In genomic region chr7:82109141-82109540, GRCm38 (mm10) we compare ENCODE assay signal across 6 mouse cellular contexts.
DNase-seq lines count a peak whose midpoint lies in the region; ATAC-seq lines count a peak whose summit lies in the region.
"Not testable (repeated sequence)": the region's sequence is repeated elsewhere in the genome, so short reads cannot be mapped to it uniquely, and the experiment has no call there.

No protein-coding gene starts in this region.

- not testable (repeated sequence) for H3K36me3 ChIP-seq in embryonic facial prominence, embryonic 12.5 days; forebrain, embryonic 10.5 days (replicated peaks); limb, embryonic 12.5 days

- H3K27ac ChIP-seq in embryonic facial prominence, embryonic 12.5 days: peak overlapping the region; percentile 71
- peak overlapping the region; percentile 30; the same call in 1 of the 2 replicates for H3K27ac ChIP-seq in forebrain, embryonic 10.5 days
- H3K27ac ChIP-seq in limb, embryonic 12.5 days: peak overlapping the region; percentile 37; the same call in 1 of the 2 replicates

- not testable (repeated sequence) for H3K4me3 ChIP-seq in embryonic facial prominence, embryonic 12.5 days; forebrain, embryonic 10.5 days; limb, embryonic 12.5 days (replicated peaks)

- H3K4me1 ChIP-seq in embryonic facial prominence, embryonic 12.5 days: peaks cover 19% of the 10 kb centered on the region
- H3K4me1 ChIP-seq in forebrain, embryonic 10.5 days: peaks cover 12% of the 10 kb centered on the region; the same call in 1 of the 2 replicates
- H3K4me1 ChIP-seq in limb, embryonic 12.5 days (replicated peaks): peaks cover 21% of the 10 kb centered on the region

- ATAC-seq in embryonic facial prominence, embryonic 12.5 days (ENCODE audit: insufficient number of reproducible peaks, insufficient read depth, low FRiP score, low TSS enrichment); limb, embryonic 12.5 days (ENCODE audit: insufficient number of reproducible peaks, insufficient read depth, low FRiP score, low TSS enrichment, low read depth): not testable (repeated sequence)
- peak; percentile 65; the same call in 1 of the 2 replicates for ATAC-seq in neutrophil, adult 5-6 weeks (ENCODE audit: extremely low read depth, insufficient number of reproducible peaks, low FRiP score, poor library complexity, severe bottlenecking)

- H3K9ac ChIP-seq in embryonic facial prominence, embryonic 12.5 days; limb, embryonic 12.5 days (replicated peaks): not testable (repeated sequence)

- not testable (repeated sequence) for H3K9me3 ChIP-seq in embryonic facial prominence, embryonic 12.5 days; forebrain, embryonic 10.5 days; limb, embryonic 12.5 days

- not testable (repeated sequence) for H3K4me2 ChIP-seq in embryonic facial prominence, embryonic 12.5 days (replicated peaks)
- peak overlapping the region; percentile 26; the same call in 1 of the 2 replicates for H3K4me2 ChIP-seq in limb, embryonic 12.5 days

- not testable (repeated sequence) for H3K27me3 ChIP-seq in embryonic facial prominence, embryonic 12.5 days; forebrain, embryonic 10.5 days (ENCODE audit: poor library complexity, severe bottlenecking); limb, embryonic 12.5 days

- DNase-seq in B cell, adult 2 months: peak; percentile 77 to 79
- DNase-seq in forebrain, embryonic 10.5 days (ENCODE audit: extremely low spot score, low spot score): not testable (repeated sequence)
- DNase-seq in spleen, postnatal 10 days (ENCODE audit: low spot score in 2 of 2): peak; percentile 9 to 19
